Mouse (Mus musculus) midbrain, embryonic 13.5 days (tissue): ENCODE data around the gene 9930111J21Rik1. TPM values are rescaled to one million over a fixed set of nuclear protein-coding genes. Genes with fewer than 3 reads are reported as not detected.
"Not testable (repeated sequence)": the region's sequence is repeated elsewhere in the genome, so short reads cannot be mapped to it uniquely, and the experiment has no call there.

Source experiments
- ATAC-seq: fragments of 200-750 bp; cut with Nextera tagmentation; 2 replicates; pipeline ENCODE4 v1.8.0; 2017; ENCODE audit warnings: mild to moderate bottlenecking, moderate TSS enrichment, moderate library complexity
- H3K27ac ChIP-seq: fragments of 300-500 bp; sonication (generic); 2 replicates; pipeline ENCODE4 v1.5.1; 2015; ENCODE audit warnings: inconsistent platforms, mild to moderate bottlenecking, moderate library complexity
- H3K27me3 ChIP-seq: fragments of 300-500 bp; sonication (generic); 2 replicates; pipeline ENCODE4 v1.6.1; 2015; ENCODE audit warnings: mild to moderate bottlenecking, inconsistent platforms
- H3K36me3 ChIP-seq: fragments of 300-500 bp; sonication (generic); 2 replicates; pipeline ENCODE4 v1.6.1; 2015; ENCODE audit warnings: mild to moderate bottlenecking, inconsistent platforms
- H3K4me1 ChIP-seq: fragments of 300-500 bp; sonication (generic); replicated peaks from 2 replicates; pipeline ENCODE4 v1.6.1; 2015; ENCODE audit warnings: inconsistent platforms
- H3K4me2 ChIP-seq: fragments of 300-500 bp; sonication (generic); replicated peaks from 2 replicates; pipeline ENCODE4 v1.6.1; 2015; ENCODE audit warnings: moderate library complexity, mild to moderate bottlenecking, inconsistent platforms
- H3K4me3 ChIP-seq: fragments of 300-500 bp; sonication (generic); replicated peaks from 2 replicates; pipeline ENCODE4 v1.5.1; 2015; ENCODE audit warnings: mild to moderate bottlenecking, inconsistent platforms
- H3K9ac ChIP-seq: fragments of 300-500 bp; sonication (generic); replicated peaks from 2 replicates; pipeline ENCODE4 v1.6.1; 2015; ENCODE audit warnings: mild to moderate bottlenecking, inconsistent platforms
- H3K9me3 ChIP-seq: fragments of 300-500 bp; sonication (generic); 2 replicates; pipeline ENCODE4 v1.6.1; 2016; ENCODE audit warnings: mild to moderate bottlenecking, inconsistent platforms
- WGBS: fragments of 180-500 bp; shearing (Covaris S2); methylation state at CpG from one replicate; pipeline ENCODE4 v1.1.7; 2015; 5-methylcytosine and 5-hydroxymethylcytosine counted together
- polyA plus RNA-seq: library from polyadenylated mRNA; unstranded; fragments of >200 nt; fragmentation: Nextera tagmentation; extraction: Ambion mirVana; gene quantifications from 2 replicates; pipeline ENCODE4 v1.2.1, GENCODE M21; 2015

Gene 9930111J21Rik1
- 0.24 and 0.31 TPM in 2 replicates for polyA plus RNA-seq

DNA sequence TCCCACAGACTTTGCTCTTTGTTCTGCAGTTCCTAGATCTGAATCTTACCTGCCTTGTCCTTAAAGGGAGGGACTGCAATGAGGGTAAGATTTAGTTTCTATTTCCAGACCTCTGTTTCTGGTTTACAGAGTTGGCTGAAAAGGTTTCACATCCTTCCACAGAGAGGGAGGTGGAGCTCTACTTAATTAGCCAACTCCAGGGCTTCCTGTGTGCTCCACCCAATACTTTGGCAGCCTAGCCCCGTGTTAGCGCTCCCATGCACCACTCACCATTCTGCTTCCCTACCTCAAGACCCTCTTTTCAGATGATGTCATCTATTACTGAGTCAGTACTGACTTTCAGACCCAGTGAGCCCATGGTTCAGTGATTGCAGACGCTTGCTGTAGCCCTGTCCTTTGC is at the start of gene 9930111J21Rik1:
Gene 9930111J21Rik1 (minus strand): TSS at position 148 of the 400 bp plus-strand sequence.
- ATAC-seq, H3K36me3 ChIP-seq, H3K4me2 ChIP-seq, H3K9me3 ChIP-seq, H3K4me1 ChIP-seq, H3K4me3 ChIP-seq, H3K9ac ChIP-seq, H3K27ac ChIP-seq, H3K27me3 ChIP-seq: not testable (repeated sequence)
- WGBS: no CpG with 5 or more reads among the region's 3 CpGs

DNA sequence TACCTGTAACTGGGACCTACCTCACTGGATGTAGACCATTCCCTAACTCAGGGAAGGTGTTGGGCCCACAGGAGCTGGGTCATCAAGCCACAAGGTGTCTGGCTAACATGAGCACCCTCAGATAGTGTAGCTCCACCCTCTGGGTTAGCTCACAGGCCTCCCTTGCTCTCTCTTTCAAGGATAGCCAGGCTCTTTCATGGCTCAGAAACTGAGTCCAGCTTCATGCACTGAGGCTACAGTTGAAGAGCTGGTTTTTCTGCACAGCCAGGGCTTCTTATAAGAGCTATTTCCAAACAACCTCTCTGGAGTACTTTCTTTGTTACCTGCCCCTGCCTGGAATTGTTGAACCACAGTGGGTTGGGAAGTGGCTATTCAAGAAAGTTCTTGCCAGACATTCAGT is 32.9 kb upstream of the 9930111J21Rik1 start:
- H3K9me3 ChIP-seq, H3K27me3 ChIP-seq, H3K9ac ChIP-seq, ATAC-seq, H3K27ac ChIP-seq, H3K4me1 ChIP-seq, H3K4me3 ChIP-seq, H3K36me3 ChIP-seq, H3K4me2 ChIP-seq: not testable (repeated sequence)

DNA sequence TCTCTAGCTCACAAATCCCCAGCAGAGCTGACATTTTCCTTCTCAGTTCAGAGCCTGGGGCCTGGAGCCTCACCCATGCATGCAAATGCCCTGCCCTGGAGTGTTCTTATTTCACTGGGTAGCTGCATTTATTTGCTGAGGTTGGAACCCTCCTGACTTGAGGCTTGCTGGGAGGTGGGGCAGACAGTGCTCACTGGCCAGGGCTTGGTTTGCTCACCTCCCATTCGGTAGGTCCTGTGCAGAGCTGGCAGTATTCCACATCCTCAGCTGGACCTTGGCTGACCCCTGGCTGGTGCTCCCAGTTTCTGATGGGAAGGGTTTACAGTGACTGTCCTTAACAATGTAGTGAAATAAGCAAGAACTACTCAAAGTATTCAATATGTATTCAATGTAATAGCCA is 27.6 kb upstream of the 9930111J21Rik1 start:
- not testable (repeated sequence) for H3K9ac ChIP-seq, H3K4me2 ChIP-seq, H3K4me1 ChIP-seq, H3K9me3 ChIP-seq, H3K27ac ChIP-seq, H3K36me3 ChIP-seq, H3K4me3 ChIP-seq, H3K27me3 ChIP-seq, ATAC-seq
- WGBS: 60% methylated on average over 1 of the region's 1 CpGs

DNA sequence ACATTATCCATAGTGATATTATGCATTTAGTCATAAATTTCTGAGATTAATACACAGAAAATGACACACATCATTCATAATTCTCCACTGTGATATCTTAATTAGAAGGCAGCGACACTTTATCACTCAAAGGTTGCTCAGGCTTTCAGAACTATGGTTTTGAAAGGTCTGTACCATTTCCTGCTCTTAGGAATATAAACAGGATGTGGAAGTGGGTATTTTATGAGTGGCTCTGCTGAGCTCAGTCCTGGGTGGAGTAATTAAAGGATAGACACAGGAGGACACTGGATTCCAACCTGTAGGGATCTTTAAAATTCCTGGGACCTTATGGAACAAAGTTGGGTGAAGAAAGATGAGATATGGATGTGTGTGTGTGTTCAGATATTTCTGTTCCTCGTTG is 27.1 kb upstream of the 9930111J21Rik1 start:
- WGBS: 67% methylated on average over 2 of the region's 2 CpGs
- H3K4me2 ChIP-seq, H3K27me3 ChIP-seq, H3K4me3 ChIP-seq, H3K9ac ChIP-seq, H3K27ac ChIP-seq, H3K9me3 ChIP-seq, ATAC-seq, H3K36me3 ChIP-seq, H3K4me1 ChIP-seq: not testable (repeated sequence)

DNA sequence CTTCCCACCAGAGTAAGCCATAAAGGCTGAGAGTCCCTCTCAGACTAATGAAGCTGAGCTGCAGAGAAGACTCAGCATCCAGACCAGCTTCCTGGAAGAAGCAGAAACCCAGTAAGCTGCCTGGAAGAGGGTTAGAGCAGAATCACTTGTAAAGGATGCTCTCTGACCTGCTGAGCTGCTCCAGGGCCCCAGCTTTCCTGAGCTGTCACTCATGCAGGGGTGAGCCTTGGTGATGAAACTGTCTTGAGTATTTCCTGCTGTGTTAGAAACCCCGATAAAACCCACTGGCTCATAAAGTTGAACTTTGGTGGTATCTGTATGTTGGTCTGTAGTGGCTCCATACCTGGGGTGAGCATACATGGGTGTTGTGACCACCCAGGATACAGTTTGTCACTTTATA is 21.2 kb upstream of the 9930111J21Rik1 start:
- H3K36me3 ChIP-seq, ATAC-seq, H3K9ac ChIP-seq: not testable (repeated sequence)

DNA sequence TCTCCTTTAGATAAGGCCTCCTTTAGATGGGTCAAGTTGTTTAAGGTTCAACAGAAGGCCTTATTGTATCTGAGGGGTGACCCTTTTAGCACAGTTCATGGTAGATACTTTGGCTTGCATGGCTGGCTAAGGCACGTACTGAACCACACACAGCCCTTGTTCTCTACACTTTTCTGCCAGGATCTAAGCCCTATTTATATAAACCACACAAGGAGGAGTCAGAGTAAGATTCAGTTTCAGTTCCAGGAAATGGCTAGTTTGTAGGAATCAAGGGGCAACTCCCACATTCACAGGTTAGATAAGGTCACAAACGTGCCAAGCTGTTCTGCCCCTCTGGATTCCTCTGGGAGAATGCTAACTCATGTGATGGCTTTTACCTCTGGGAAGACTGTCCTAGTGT is 14.8 kb upstream of the 9930111J21Rik1 start, which contains the start of gene Tgtp1:
Gene Tgtp1 (minus strand): TSS at position 155 of the 400 bp plus-strand sequence.
- H3K9ac ChIP-seq, H3K4me2 ChIP-seq, H3K4me1 ChIP-seq, H3K27ac ChIP-seq, H3K36me3 ChIP-seq, ATAC-seq, H3K4me3 ChIP-seq, H3K27me3 ChIP-seq, H3K9me3 ChIP-seq: not testable (repeated sequence)
- 67% methylated on average over 2 of the region's 2 CpGs for WGBS

More for the DNA sequence above, 21.2 kb upstream of the 9930111J21Rik1 start:
- not testable (repeated sequence) for H3K9me3 ChIP-seq, H3K27ac ChIP-seq, H3K4me3 ChIP-seq, H3K4me1 ChIP-seq, H3K4me2 ChIP-seq, H3K27me3 ChIP-seq
- 94% methylated on average over 1 of the region's 1 CpGs for WGBS

DNA sequence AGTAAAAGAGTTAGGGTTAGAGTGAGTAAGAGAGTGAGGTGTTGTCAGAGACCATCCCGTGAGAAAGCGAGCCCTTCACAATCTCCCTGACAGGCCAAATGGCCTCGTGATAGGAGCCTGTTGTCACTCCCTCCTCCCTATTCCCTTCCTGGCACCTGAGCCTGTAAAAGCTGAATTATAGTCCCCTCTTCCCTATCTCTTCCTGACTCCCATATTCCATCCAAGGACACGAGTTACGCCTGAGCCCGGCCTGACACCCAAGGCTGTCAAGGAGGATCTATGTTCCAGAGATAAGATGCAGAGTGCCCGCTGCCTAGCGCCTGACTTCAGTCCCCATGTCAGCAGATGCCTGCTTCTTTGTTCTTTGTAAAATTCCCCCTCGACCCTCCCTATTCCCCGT is 14.1 kb upstream of the 9930111J21Rik1 start:
- H3K36me3 ChIP-seq, H3K9ac ChIP-seq, H3K27ac ChIP-seq, H3K4me1 ChIP-seq, H3K4me2 ChIP-seq, ATAC-seq, H3K27me3 ChIP-seq, H3K9me3 ChIP-seq, H3K4me3 ChIP-seq: not testable (repeated sequence)
- 79% methylated on average over 10 of the region's 10 CpGs for WGBS

DNA sequence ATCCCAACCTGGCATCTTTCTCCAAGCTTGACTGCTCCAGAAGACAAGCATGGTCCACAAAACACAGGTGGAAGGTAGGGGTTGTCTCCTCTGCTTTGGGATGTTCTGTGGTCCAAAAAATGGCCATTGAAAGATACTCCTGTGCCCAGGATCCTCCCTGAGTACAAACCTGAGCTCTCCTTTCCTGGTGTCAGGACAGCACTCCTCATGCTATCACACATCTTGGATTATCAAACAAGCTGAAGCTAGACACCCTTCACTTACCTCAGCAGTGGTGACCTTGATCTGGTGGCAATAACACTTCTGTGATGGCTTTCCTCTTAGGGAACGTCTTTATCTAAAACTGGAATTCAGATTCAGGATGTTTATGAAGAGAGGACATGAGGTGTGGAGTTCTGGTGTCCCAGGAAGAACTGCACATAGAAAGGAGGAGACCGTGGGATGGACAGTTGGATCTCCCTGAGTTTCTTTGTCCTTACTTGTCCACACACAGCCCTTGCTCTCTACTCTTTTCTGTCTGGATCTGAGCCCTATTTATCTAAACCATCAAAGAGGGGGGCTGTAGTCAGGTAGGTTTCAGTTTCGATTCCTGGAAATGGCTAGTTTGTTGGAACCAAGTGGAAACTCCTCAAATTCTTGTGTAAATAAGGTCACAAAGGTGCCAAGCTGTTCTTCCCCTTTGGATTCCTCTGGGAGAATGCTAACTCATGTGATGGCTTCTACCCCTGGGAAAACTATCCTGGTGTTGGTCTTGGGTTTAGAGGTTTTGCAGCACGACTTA is 12.7 kb upstream of the 9930111J21Rik1 start, which contains the start of gene Gm12185:
Gene Gm12185 (minus strand): TSS at position 487 of the 781 bp plus-strand sequence.
- H3K36me3 ChIP-seq, H3K9ac ChIP-seq, H3K4me1 ChIP-seq, H3K4me3 ChIP-seq, H3K4me2 ChIP-seq, H3K9me3 ChIP-seq, H3K27ac ChIP-seq, H3K27me3 ChIP-seq, ATAC-seq: not testable (repeated sequence)
- WGBS: 73% methylated on average over 4 of the region's 4 CpGs

DNA sequence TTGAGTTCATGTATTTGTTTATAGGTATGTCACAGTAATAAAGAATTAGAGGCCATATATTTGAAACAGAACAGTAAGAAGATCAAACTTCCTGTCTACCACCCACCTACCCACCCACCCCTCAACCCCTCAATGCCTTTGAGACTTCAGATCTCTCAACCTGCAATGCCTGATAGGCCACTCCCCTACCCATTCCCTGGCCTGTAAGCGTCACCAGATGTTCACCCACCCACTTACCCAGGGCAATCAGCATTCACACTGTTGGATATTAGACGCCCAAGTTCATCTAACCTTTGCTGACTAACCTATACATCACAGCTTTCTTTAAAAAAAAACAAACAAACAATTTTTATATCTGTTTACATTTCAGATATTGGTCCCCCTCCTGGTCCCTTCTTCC is 10.8 kb upstream of the 9930111J21Rik1 start:
- ATAC-seq, H3K4me3 ChIP-seq, H3K4me1 ChIP-seq, H3K9ac ChIP-seq, H3K27me3 ChIP-seq, H3K4me2 ChIP-seq, H3K36me3 ChIP-seq, H3K9me3 ChIP-seq, H3K27ac ChIP-seq: not testable (repeated sequence)
- 92% methylated on average over 2 of the region's 2 CpGs for WGBS

DNA sequence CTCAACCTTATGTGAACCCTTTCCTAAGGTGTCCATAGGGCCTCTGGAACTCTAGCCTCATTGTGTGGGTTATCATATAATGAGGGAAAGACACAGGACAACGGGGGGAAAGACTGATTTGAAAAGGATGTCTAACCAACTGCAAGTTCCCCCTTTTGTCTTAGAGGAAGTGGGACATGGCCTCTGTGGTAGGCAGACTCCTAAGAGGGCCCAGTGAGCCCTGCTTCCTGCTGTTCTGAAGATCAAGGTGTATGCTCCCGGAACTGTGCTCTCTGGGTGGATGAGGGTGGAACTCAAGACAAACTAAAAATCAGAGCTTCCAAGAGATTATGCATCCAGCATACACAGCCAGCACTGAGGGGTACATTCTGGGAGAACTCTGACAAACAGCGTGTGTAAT is 9.0 kb upstream of the 9930111J21Rik1 start:
- not testable (repeated sequence) for ATAC-seq

DNA sequence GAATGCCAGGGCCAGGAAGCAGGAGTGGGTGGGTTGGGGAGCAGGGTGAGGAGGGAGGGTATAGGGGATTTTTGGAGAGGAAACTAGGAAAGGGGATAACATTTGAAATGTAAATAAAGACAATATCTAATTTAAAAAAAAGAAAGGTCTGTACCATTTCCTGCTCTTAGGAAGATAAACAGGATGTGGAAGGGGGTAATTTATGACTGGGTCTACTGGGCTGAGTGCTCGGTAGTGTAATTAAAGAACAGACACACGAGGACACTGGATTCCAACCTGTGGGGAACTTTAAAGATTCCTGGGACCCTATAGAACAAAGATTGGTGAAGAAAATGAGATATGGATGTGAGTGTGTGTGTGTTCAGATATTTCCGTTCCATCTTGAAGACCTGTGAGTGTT is 3.6 kb upstream of the 9930111J21Rik1 start:
- H3K4me1 ChIP-seq, H3K27ac ChIP-seq, ATAC-seq, H3K27me3 ChIP-seq, H3K4me3 ChIP-seq, H3K36me3 ChIP-seq, H3K4me2 ChIP-seq, H3K9me3 ChIP-seq, H3K9ac ChIP-seq: not testable (repeated sequence)
- WGBS: no CpG with 5 or more reads among the region's 3 CpGs

More for the DNA sequence above, 9.0 kb upstream of the 9930111J21Rik1 start:
- not testable (repeated sequence) for H3K9me3 ChIP-seq, H3K4me3 ChIP-seq, H3K4me1 ChIP-seq, H3K27me3 ChIP-seq, H3K9ac ChIP-seq, H3K27ac ChIP-seq, H3K36me3 ChIP-seq, H3K4me2 ChIP-seq
- 76% methylated on average over 2 of the region's 3 CpGs for WGBS

DNA sequence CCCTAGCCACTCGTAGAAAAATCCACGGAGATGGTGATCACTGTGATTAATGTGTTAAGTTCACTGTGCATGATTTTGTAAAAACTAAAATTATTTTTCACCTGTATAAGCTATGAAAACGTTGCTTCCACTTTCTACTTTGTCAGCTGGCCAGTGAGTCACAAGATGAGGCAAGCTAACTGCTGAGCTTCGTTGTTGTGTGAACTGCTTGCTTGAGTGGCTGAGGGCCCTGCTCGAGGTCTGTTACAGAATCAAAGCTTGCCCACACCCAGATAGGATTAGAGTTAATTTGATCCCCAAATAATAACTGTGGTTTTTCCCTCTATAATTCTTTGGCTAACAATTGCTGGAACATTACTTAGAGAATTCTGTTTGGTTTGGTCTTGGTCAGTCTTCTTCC is 854 bp upstream of the 9930111J21Rik1 start:
- not testable (repeated sequence) for H3K9ac ChIP-seq, H3K4me3 ChIP-seq, H3K4me1 ChIP-seq, H3K4me2 ChIP-seq, H3K36me3 ChIP-seq, H3K9me3 ChIP-seq, ATAC-seq, H3K27ac ChIP-seq, H3K27me3 ChIP-seq
- WGBS: no CpG with 5 or more reads among the region's 5 CpGs
